Mouse (Mus musculus) adrenal gland, postnatal 14 days (tissue): ENCODE results near the gene Raet1e. TPM values are rescaled to one million over a fixed set of nuclear protein-coding genes. Genes with fewer than 3 reads are reported as not detected.
"Not testable (repeated sequence)": the region's sequence is repeated elsewhere in the genome, so short reads cannot be mapped to it uniquely, and the experiment has no call there.

Experiments used
- DNase-seq: peaks from one replicate; pipeline ENCODE4 v3.0.0; 2021; ENCODE audit warnings: mixed read lengths
- total RNA-seq: library from RNA; stranded (reverse); gene quantifications from 2 replicates; pipeline ENCODE4 v1.2.3, GENCODE M21; 2021

Gene Raet1e
- total RNA-seq, 1 experiment from 2014 or later, result 1.3 TPM

- not testable (repeated sequence) for DNase-seq
Observed at GRCm38 (mm10) chr10:22361415-22362352, 203.3 kb downstream of the Raet1e start.

- DNase-seq, result not testable (repeated sequence)
Observed at GRCm38 (mm10) chr10:22362466-22362865, 204.1 kb downstream of the Raet1e start.

- DNase-seq, result not testable (repeated sequence)
Observed at GRCm38 (mm10) chr10:22364915-22365314, 206.5 kb downstream of the Raet1e start.

- DNase-seq, result not testable (repeated sequence)
Observed at GRCm38 (mm10) chr10:22381226-22381625, 222.9 kb downstream of the Raet1e start.

DNA sequence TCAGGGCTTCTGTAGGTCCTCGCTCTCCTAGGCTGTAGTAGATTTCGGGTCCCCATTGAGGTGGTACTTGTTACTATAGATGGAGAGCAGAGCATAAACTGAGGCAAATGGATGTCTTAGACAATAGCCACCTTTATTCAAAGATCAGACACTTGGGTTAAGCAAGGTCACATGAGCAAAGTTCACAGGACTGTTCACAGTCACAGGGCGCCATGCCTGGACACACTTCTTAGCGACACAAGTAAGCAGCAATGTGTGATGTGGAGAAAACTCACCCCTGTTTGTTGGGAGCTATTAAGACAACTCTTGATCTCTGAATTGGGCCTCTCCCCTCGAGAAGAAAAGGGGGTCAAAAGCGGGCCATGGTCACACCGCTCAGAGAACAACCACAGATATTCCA, 231.8 kb downstream of the Raet1e start:
- not testable (repeated sequence) for DNase-seq

DNA sequence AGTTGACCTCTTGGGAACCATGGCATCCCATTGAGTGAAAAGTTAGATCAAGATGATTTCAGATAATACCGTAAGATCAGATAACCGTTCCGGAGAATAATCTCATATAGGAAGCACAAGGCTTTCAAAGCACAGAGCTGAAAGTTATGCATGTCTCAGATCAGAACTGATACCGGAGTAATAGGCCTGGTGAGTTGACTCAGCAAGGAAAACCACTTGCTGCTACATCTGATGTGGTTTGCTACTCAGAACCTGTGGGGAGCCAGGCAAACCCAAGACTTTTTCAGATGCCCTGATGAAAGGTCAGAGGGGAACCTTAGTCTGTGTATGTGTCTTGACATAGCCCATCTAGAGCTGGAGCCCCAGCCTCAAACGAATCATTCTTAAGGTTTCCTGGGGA, 233.2 kb downstream of the Raet1e start:
- DNase-seq, result not testable (repeated sequence)

DNA sequence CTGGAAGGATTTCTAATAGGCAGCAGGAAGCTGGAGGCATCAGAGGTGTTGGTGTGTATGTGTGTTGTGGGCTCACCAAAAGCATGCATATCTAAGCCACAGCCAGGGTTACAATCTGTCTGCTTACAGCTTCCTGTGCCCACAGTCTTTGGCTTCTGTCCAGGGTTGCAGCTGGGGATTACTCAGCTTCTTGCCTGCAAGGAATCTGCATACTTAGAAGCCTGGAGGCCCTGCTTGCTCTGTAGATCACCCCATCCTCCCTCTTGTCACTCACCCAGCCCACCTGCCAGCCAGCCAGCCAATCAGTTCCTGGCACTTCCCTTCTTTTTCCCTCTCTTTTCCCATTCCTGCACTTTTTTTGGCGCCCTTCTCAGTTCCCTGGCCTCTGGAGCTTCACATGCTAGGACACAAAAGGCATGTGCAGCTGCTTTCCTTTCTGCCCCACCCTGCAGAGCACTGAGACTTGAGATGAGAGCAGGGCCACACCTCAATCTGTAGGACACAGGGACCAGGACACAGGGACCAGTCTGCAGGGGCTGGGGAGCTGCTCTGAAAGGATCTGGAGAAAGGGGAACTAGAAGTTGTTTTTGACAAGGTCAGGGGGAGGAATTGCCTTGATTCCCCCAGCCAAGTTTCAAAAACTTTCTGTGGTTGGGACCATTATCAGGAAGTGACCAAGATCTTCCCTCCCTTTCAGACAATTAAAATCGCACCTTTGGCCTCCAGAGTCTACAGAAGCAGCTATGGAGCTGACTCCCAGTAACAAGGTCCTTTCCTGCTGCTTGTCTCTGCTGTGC, 234.9 kb downstream of the Raet1e start:
- DNase-seq, result not testable (repeated sequence)

DNA sequence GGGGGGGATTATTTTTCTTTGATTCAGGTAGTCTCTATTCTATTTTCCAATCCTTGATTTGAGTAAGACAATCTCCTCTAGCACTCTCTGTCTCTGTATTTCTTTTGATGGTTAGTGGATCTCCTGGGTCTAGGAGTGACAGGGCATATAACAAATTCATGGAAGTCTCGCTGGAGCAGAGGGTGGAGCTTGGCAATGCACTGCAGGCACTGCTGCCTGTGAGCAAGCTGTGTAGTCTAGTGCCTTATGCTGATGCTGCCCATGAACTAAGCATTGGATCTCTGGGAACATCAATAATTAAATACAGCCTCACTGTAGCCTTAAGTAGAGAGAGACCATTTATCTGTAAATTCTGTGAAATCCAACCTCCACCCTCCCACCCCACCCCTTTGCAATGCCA, 238.3 kb downstream of the Raet1e start:
- not testable (repeated sequence) for DNase-seq

DNA sequence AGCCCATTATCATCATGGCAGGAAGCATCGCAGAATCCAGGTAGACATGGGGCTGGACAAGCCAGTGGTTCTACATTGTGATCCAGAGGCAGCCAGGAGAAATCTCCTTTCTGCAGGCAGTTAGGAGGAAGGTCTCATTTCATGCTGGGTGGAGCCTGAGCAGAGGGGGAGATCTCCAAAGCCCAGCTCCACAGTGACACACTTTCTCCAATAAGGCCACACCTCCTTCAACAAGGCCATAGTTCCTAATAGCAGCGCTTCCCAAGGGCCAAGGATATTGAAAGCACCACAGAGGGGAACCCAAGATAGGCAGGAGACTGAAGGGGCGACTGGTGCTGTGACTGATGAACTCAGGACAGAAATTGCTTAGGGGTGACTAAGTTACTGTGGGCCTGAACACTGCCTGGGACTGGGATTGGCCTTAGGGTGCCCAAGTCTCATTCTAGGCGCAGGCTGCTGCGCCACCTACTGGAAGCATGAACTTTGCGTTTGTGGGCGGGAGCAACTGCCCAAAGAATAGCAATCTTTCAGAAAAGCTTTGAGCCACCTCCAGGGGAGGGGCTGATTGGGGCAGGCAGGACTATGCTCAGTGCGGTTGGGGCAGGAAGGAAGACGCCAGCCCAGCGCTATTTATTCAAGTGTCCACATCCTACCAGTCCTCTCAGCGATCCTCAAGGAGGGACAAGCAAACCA, 244.0 kb downstream of the Raet1e start:
- peak; percentile 71 for DNase-seq

- peak; percentile 42 for DNase-seq
Observed at GRCm38 (mm10) chr10:22413702-22414494, 255.5 kb downstream of the Raet1e start.

Other genes with a start within 250 kb of the Raet1e start
- gene 4930444G20Rik, start 90.5 kb upstream of the Raet1e start, total RNA-seq, result not detected in 2 replicates
- gene E030030I06Rik, start 9.3 kb upstream of the Raet1e start, total RNA-seq, result 8.5 and 11.0 TPM in 2 replicates
- gene H60b, start within 50 bp of the Raet1e start, total RNA-seq, result 0.45 TPM in 1 of 2 replicates, not detected in the other
- 0.85 TPM in 1 of 2 replicates, not detected in the other for gene Raet1d, start 202.0 kb downstream of the Raet1e start, total RNA-seq